Mouse (Mus musculus) cortical plate, adult 2 months (tissue): ENCODE data around the gene Zbtb32. TPM values are rescaled to one million over a fixed set of nuclear protein-coding genes. Genes with fewer than 3 reads are reported as not detected.

ENCODE experiments used
- H3K27ac ChIP-seq: fragments of 200-500 bp; 2 replicates; pipeline ENCODE4 v1.5.1; 2012; ENCODE audit warnings: low read length, control low read depth, inconsistent platforms; ENCODE audit not compliant: insufficient read depth
- H3K4me1 ChIP-seq: fragments of 200-500 bp; 2 replicates; pipeline ENCODE4 v1.6.1; 2011; ENCODE audit warnings: low read length; ENCODE audit not compliant: control insufficient read depth, insufficient read depth
- H3K4me3 ChIP-seq: fragments of 200-500 bp; 2 replicates; pipeline ENCODE4 v1.5.1; 2011; ENCODE audit warnings: mild to moderate bottlenecking, low read length, control low read depth; ENCODE audit not compliant: insufficient read depth
- CTCF ChIP-seq: fragments of 200-500 bp; IDR thresholded peaks from 2 replicates; pipeline ENCODE4 v1.5.1; 2011; ENCODE audit warnings: mild to moderate bottlenecking, control low read depth, low read length; ENCODE audit not compliant: insufficient read depth; ENCODE audit errors: extremely low read depth
- POLR2A ChIP-seq: fragments of 200-500 bp; IDR thresholded peaks from 2 replicates; pipeline ENCODE4 v1.6.1; 2011; ENCODE audit warnings: mild to moderate bottlenecking, low read length, control low read depth; ENCODE audit not compliant: insufficient read depth; ENCODE audit errors: extremely low read depth
- polyA plus RNA-seq: library from polyadenylated mRNA; depleted of rRNA; stranded (reverse); fragments of >200 nt; gene quantifications from 2 replicates; pipeline ENCODE4 v1.2.3, GENCODE M21; 2012

Gene Zbtb32
- polyA plus RNA-seq, 1 experiment: 0.08 TPM

DNA sequence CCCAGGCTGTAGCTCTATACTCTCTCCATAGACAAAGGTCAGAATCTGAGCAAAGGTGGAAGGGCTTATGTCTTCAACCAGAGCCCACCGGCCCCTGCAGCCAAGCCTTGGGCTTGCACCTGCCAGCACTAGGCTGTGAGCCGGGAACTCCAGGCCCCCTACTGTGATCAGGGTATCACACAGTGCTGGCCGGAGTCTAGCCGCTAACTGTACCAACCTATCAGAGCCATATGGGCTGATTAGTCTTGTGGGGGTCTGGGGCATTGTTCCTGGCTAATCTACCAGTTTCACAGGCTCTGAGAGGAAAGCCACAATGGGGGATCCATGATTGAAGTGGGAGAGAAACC, 7.1 kb downstream of the Zbtb32 start:
- peaks cover 1% of the 10 kb centered on the region; the same call in 1 of the 2 replicates for H3K4me1 ChIP-seq
- H3K27ac ChIP-seq: no peak overlapping the region
- no peak overlapping the region for H3K4me3 ChIP-seq
- TF ChIP-seq POLR2A (no peak), CTCF (no peak)

DNA sequence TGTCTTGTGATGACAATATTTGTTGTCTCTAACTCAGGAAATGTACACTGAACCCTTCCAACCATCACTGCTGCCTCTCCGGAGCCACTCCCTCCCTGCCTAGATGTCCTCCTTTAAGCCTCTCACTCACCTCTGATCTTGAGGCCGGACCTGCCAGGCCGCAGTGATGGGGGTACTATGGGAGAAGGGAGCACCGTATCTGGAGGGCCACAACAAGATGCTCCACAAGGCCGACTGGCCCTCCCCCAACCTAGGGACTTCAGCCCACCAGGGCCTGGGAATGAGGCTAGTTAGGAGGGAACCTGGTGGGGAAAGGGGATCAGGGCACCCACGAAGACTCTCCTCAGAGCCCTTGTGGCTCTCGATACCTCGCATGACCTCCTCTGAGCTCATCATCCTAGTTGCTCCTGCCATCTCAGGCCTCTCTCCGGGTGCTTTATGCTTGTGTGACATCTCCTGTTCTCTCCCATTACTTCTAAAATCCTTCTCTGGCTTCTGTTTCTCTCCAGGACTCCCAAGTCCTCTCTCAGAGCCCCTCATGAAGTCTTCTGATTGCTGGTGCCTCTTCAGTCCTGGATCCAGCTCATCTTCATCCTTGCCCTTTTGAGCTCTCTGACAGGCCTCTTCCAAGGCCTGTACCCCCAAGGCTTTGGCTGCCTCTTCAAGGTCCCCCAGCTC, 7.6 kb downstream of the Zbtb32 start:
- Histone ChIP-seq H3K27ac (no peak overlapping the region), H3K4me1 (peaks cover 1% of the 10 kb centered on the region; the same call in 1 of the 2 replicates), H3K4me3 (no peak overlapping the region)
- TF ChIP-seq CTCF (no peak), POLR2A (no peak)

DNA sequence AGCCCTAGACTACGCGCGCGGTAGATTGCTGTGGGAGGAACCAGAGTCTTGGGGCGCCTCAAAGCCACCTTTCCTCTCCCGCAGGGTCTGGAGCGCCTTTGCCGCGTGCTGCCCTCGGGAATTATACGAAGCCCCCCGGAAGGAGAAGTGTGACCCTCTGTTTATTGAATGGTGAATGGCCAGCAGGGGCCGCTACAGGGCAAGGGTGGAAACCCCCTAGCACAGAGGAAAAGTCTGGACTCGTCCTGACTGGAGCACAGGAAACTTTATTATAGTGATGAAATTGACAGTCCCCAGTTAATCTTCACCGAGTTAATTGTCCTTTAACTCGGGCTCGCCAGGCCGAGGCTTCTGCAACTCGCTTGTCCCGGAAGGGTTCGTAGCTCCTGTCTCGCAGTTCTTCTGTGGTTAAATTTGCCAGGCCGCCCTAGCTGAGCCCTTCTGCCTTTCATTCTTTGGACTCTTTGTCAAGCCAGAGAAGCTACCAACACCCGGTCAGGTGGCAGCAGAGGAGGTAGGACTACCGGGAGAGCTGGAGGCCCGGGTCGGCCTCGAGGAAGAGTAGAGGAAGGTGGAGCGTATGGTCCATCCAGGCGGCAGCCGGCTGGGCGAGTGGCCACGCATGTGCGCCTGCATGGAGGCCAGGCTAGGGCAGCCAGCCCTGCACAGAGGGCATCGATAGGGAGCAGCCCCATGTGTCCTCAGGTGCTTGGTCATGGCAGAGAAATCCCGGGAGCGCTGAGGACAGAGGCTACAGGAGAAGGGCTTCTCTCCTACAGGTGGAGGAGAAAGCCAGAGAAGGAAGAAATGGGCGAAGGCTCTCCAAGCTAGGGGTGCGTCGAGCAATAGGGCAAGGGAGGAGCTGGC, 9.0 kb downstream of the Zbtb32 start:
- peaks cover 1% of the 10 kb centered on the region; the same call in 1 of the 2 replicates for H3K4me1 ChIP-seq
- H3K4me3 ChIP-seq: peak overlapping the region; percentile 96
- peak; percentile 73 for TF ChIP-seq CTCF
- no peak for TF ChIP-seq POLR2A
- peak overlapping the region; percentile 26; the same call in 1 of the 2 replicates for H3K27ac ChIP-seq

DNA sequence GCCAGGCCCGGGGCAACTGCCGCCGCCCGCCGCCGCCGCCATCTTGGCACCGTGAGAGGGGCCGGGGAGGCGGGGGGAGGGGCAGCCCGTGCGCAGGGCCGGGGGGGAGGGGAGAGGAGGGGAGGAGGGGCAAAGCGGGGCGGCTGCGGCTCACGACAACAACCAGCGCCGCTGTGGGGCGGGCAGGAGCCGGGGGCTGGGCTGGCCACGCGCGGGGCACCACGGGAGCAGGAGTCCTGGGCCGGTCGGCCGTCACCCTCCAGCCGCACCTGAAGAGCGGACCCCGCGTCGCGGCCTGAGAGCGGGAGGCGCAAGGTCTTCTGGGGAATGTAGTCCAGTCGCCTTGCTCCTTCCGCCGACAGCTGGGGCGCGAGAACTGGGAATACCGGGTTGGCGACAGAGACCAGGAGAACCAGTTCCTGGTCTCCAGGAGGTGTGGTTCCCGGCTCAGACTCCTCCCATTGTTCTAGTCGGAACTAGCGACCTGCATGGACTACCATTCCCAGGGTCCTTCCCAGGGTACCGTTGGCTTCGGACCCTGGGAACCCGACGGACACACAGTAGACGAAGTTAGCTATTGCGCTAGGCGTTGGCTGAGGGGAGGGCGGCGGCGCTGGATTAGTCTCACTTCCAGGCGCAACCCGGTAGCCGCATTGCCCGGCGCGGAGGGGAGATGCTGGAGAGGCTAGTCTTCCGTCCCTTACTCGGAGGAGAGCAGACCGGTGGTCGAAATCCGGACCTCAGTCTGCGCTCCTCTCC, 9.9 kb downstream of the Zbtb32 start, which contains the start of gene Kmt2b:
TSS of gene Kmt2b (minus strand) at position 51 of the 759 bp plus-strand sequence.
- peak within 1 kb of the TSS; percentile 96 for H3K4me3 ChIP-seq

DNA sequence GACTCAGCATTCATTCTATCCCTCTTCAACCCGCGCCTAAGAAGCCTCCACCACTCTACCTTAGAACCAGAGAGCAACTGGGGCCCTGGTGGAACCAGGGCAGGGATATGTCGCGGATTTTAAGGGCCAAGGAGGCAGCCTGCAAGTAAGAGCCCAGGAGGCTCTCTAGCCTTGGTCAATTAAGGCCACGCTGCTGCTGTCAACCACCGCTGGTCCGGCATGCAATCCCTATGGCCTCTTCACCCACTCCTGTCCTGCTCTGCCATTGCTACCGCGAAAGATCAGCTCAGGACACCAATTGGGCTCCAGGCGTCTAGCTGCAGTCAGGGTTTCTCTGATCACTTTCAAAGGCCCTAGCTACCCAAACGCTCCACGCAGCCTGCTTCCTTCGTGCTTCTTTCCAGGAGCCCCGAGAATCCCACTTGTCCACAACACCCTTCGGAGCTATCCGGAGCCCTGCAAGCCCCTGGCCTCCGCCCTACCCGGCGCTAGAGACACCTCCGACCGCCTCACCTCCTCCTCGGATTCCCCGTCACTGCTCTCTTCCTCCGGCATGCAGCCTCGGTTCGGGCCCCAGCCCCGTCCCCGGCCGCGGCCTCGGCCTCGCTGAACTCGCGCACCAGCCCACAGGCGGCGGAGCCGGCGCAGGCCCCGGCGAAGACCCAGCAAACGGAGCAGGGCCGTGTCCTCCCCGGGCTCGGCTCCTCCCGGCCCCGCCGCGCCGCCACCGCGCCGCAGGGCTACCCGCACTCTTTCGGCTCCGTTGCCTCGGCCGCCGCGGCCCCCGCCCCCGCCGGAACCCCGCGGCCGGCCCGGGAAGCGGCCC, 10.7 kb downstream of the Zbtb32 start:
- H3K4me1 ChIP-seq: peaks cover 1% of the 10 kb centered on the region; the same call in 1 of the 2 replicates
- H3K27ac ChIP-seq: peak overlapping the region; percentile 90
- H3K4me3 ChIP-seq: peak overlapping the region; percentile 96
- no peak for TF ChIP-seq POLR2A
- no peak for TF ChIP-seq CTCF

More for the DNA sequence above, 9.9 kb downstream of the Zbtb32 start, which contains the start of gene Kmt2b:
- TF ChIP-seq CTCF: no peak
- peak; percentile 79 for TF ChIP-seq POLR2A
- H3K27ac ChIP-seq: peak within 1 kb of the TSS; percentile 90
- H3K4me1 ChIP-seq: peaks cover 1% of the 10 kb centered on the region; the same call in 1 of the 2 replicates

DNA sequence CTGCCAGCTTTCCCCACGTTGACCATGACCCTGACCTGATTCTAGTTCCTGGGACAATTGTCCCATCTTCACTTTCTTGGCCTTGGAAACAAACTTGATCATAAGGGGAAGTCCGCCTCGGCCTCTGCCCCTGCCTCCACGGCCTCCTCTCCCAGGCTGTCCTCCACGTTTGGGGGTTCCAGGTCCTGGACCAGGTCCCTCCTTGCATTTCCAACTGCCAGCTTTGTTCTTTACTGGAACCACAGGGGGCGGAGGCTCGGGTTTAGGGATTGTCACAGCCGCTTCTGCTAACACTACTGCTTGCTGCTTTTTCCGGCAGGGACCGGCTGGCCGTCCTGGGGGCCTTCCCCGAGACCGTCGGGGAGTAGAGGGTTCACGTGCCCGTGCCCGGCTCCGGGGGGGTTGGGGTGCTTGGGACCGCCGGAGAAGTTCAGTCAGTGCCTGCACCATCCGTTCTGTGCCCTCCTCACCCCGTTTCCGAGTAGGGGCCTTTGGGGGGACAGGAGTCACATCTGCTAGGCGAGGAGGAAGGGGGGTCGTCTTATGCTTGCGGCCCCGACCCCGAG, 12.2 kb downstream of the Zbtb32 start:
- H3K4me1 ChIP-seq: peaks cover 1% of the 10 kb centered on the region; the same call in 1 of the 2 replicates
- TF ChIP-seq CTCF (no peak), POLR2A (no peak)
- H3K27ac ChIP-seq: no peak overlapping the region
- H3K4me3 ChIP-seq: peak overlapping the region; percentile 96; the same call in 1 of the 2 replicates

DNA sequence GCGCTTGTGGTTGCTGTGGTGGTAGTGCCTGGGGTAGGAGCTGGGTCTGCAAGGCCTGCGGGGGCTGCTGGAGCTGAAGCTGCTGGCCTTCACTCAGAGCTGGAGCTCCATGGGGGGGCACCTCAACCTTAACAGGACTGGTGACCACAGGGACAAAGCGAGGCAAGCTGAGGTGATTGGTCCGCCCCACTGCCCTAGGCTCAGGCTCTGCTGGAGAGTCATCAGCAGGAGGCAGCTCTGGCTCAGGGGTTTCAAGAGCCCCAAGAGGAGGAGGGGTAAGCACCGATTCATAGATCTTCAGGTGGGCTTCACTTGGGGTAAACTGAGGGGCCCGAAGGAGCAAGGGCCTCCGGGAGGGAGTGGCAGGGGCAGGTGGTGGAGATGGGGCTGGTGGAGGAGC, 13.5 kb downstream of the Zbtb32 start:
- Histone ChIP-seq H3K4me3 (no peak overlapping the region), H3K27ac (no peak overlapping the region), H3K4me1 (peaks cover 1% of the 10 kb centered on the region; the same call in 1 of the 2 replicates)
- TF ChIP-seq CTCF (no peak), POLR2A (no peak)

DNA sequence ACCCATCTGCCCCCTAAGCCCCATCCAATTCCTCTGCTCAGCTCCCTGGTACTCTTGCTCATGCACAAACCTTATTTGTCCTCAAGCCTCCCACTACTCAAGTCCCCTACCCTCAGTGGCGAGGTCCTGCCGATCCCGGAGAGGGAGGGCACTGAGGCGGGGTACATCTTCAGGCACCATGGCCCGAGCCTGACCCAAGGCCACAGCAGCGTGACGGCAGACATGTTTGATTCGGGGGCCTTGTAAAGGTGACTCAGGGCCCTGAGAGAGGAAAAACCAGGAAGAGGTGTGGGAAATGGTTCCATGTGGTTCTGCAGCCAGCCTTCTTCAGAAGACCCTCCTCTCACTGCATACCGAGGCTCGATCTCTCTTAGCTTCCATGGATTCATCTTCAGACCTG, 14.4 kb downstream of the Zbtb32 start:
- H3K4me1 ChIP-seq: peaks cover 1% of the 10 kb centered on the region; the same call in 1 of the 2 replicates
- H3K27ac ChIP-seq: no peak overlapping the region
- H3K4me3 ChIP-seq: no peak overlapping the region
- TF ChIP-seq CTCF (no peak), POLR2A (no peak)
